Mouse (Mus musculus) adrenal gland, postnatal 4 days (tissue): ENCODE data around the gene Gm20388. TPM values are rescaled to one million over a fixed set of nuclear protein-coding genes. Genes with fewer than 3 reads are reported as not detected.
A peak's percentile ranks its signal among the peaks of the same experiment; 100 is the strongest.

Experiments
- DNase-seq, 2 experiments: peaks; one replicate each; pipeline ENCODE4 v3.0.0; 2021 to 2022; ENCODE audit warnings: low spot score in 2 of 2, mixed read lengths in 2 of 2
- total RNA-seq, 2 experiments: library from RNA; stranded (reverse); gene quantifications; 2 replicates each; pipeline ENCODE4 v1.2.3; 2021

Gm20388 gene
- total RNA-seq, 2 experiments from 2014 or later, result 8.8 TPM; not detected in 1

DNA sequence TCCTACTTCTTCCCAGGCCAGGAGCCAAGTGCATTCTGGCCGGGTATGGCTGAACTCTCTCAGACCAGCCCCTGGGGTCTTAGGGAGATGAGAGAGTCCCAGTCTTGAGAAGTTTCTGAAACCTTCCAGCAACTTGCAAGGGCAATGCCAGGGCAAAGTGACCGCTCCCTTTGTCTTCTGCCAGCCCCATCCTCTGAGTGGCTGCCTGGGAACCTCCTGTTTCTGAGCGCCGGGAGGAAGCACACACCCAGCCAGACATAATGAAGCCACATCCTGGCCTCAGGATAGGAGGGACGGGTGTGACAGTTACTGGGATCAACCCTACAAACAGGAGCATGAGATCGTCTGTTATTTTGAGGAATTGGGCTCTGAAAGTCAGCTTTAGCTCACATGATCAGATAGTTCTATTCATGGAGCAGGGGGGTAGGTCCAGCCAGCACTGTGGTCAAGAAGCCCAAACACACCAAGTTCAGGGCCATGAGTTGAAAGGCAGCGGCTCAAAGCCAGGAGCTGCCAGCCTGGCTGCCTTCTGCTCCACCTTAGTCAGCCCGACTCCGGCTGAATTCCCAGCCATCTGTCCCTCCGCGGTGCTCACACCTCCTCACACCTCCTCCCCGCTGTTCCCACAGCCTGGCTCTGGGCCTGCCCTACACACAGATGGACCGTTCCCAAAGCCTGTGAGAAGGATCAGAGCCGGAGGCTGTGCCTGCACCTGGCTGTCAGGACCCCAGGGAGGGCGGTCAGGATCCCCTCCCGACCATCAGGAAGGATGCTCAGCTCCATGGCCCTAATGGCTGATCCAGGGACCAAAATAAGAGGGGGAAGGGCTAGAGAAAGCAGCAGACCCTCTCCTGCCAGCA, 2766.2 kb downstream of the Gm20388 start:
- DNase-seq, result no peak

GRCm38 (mm10) chr8:122677481-122678021, 2766.9 kb downstream of the Gm20388 start:
- no peak for DNase-seq

DNA sequence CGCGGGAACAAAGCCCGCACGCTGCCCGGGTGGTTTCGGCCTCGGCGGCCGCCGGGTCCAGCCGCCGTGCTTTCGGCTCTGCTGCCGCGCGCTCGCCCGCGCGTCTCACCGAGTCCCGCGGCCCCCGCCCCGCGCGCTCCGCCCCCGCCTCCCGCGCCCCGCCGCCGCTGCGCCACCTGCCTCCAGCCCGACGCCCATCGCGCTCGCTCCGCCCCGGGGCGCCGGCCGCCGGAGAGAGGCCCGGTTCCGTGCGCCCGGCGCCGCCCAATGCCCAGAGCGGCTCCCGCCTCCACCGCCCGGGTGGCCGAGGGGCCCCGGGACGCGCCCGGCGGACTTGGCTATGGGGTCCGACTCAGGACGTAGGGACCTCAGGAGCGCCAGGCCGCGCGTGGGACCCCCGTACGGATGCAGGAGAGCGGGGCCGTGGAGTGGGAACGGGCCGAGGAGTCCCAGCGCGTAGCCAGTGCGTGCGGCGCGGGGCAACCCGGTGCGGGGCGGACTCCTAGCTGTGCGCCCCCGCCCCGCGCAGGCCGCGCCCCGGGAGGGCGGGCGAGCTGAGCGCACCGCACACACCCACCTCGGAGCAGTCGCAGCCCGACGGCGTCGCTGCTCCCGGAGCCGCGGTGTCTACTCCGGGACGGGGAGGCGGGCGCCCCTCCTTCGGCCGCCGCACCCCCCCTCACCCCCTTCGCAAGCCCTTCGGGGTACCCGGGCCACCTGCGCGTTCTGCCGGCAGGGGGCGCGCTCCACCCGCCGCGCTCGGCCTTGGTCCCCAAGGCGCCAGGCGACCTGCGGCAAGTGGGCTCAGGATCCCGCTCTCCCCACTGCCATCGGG, 2767.6 kb downstream of the Gm20388 start:
- peak in 1 of 2 experiments; percentile 48 for DNase-seq

DNA sequence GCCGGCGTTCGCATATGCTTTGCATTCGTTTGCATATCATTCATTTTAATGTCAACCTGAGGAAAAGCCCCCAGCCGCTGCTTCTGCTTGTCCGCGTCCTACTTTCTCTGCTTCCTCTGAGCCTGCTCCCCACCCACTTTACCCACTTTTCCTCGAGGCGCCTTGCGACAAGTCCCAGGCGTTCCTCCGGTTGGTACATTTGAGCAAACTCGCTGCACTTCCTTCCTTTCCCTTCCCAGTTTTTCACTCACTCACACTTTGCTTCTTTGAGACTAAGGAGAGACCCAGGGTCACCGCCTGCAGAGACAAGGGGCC, 2768.2 kb downstream of the Gm20388 start:
- DNase-seq, result no peak

DNA sequence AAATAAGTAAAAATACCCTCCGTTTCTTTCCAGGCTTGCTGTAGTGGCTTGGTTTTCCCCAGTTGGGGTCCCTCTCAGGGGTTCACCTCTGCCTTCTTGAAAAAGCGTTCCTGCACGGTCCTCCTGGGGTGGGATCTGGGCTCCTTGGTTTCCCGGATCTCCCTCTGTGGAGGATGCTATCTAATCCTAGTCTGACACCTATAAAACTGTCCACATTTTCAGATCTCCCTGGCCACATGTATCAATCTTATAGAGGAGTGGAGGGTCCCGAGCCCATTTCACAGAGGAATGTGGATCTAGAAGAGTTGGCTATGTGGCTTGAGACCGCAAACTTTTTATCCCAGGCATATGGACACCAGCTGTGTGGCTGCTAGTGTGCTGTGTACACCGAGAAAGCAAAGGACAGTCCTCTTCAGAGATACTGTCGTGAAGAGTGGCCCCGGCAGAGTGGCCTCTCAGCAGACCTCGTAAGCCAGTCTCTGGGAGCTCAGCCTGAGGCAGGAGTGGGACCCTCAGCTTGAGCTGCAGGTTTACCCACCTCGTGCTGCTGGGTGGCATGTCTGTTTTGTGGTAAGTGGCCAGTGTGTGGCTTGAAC, 2768.8 kb downstream of the Gm20388 start:
- DNase-seq, result no peak

DNA sequence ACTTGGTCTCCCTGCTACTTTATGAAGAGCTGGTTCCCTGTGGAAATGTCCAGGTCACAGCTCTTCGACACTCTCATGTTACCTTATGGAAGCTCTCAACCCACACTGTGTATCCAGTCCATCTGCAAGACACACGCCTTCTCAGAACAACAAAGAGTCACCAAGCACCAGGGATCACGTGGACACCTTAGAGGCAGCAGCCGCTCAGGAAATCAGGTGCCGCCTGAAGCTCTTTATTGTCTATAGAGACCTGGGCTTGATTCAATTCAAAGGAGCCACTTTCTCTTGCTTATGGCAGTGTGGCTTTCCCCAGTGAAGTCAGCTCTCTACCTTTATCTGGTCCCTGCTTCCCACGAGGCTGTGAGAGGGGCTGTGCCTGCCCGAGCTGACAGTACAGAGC, 2769.5 kb downstream of the Gm20388 start:
- no peak for DNase-seq

DNA sequence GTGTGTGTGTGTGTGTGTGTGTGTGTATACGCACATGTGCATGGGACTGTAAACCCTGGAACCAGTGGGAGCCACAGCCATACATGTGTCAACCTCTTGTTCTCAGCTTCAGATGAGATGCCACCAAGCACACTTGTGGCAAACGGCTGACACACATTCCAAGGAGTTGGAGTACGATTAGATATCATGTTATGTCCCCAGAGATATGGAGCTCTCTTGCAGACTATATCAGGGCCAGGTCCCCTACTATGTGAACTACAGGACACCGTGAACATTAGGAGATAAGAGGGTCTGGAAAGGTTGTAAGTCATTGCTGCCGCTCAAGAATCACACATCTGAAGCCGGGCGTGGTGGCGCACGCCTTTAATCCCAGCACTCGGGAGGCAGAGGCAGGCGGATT, 2772.2 kb downstream of the Gm20388 start:
- DNase-seq, result no peak

DNA sequence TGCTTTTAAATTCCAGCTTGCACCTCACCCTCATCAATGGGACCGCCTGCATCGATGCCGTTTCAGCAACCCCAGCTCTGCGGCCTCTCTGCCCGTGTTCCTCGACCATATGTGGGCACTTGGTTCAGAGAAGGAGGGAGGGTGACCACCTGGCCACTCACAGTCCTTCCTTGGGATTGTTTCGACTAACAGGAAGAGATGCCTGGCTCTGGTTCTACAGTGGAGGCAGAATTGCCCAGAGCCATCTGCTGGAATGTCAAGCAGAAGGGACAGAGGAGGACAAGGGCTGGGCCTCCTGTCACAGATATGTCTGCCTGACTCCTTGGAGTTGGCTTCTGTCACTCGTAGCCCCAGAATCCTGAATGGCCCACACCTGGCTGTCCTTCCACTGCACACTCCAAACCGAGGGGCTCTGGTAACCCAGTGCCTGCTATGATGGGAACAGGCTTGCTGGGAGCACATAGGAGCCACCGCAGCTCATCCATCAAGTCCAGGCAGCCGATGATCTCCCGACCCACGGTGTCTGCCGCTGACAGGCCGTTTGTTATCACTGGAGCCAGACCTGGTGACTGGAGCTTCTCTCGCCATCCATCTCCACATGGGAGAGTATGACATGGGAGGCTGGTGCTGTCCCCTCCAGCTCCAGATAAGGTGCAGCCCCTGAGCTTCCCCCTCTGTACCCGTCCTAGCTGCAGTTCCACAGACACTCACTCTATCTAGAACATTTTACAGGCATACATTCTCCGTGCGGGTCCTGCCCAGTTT, 2774.6 kb downstream of the Gm20388 start:
- no peak for DNase-seq

- DNase-seq, result no peak
These were observed 2776.2 kb downstream of the Gm20388 start for GRCm38 (mm10) chr8:122686879-122687278.

- no peak for DNase-seq
These were observed 2778.7 kb downstream of the Gm20388 start for GRCm38 (mm10) chr8:122689315-122689714.

GRCm38 (mm10) chr8:122691018-122691417, 2780.4 kb downstream of the Gm20388 start:
- DNase-seq, result no peak

- no peak for DNase-seq
These were observed 2781.5 kb downstream of the Gm20388 start for GRCm38 (mm10) chr8:122692152-122692551.

DNA sequence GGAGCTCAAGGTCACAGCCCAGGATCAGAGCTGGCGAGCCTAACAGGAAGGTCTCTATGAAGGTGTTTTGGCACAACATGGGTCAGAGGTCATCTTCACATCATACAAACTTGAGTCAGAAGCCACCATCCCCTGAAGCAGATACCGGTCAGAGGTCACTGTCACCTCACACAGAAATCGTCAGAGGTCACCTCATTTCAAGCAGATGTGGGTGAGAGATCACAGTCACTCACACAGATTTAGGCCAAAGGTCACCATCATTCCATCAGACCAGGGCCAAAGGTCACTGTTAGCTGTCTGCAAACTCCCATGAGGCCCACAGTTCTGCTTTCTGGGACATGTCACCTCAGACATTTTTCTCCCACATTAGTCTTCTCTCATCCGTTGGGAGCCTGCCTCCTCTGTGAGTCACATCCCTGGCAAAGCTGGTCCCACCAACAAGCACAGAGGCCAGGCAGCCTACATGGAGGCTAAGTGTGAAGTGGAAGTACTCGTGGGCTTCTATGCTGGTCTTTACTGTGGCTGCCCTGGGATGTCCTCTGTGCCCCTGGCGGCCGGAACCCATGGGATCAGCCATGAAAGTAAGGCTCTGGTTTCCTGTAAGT, 2784.9 kb downstream of the Gm20388 start:
- no peak for DNase-seq

- DNase-seq, result no peak
These were observed 2786.5 kb downstream of the Gm20388 start for GRCm38 (mm10) chr8:122697181-122697581.

GRCm38 (mm10) chr8:122697586-122697985, 2786.9 kb downstream of the Gm20388 start:
- no peak for DNase-seq

DNA sequence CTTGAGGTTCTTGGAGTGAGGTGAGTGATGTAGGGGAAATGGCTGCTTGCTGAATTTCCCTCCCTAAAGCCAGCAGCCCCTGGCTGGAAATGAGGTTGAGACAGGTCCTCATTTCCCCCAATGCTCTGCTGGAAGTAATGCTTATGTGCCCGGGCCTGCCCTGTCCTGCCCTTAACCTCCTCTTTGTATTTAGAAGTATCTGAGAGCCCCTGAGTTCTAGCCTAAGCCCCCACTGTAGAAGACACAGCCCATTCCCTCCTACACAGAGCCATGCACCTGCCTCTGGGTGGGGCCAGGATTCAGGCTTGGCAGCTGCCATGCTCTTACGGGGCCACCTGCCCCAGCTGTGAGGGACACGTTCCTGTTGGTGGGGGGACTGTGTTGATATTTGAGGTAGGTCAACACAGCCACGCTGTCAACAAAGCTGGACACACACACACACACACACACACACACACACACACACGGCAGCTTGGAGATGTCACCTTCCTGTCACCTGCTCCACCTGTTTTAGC, 2787.7 kb downstream of the Gm20388 start:
- DNase-seq, result no peak

GRCm38 (mm10) chr8:122699005-122699492, 2788.4 kb downstream of the Gm20388 start, which contains the start of gene Cbfa2t3:
Gene Cbfa2t3, minus strand, starts transcription at chr8:122699109.
- DNase-seq, result no peak

DNA sequence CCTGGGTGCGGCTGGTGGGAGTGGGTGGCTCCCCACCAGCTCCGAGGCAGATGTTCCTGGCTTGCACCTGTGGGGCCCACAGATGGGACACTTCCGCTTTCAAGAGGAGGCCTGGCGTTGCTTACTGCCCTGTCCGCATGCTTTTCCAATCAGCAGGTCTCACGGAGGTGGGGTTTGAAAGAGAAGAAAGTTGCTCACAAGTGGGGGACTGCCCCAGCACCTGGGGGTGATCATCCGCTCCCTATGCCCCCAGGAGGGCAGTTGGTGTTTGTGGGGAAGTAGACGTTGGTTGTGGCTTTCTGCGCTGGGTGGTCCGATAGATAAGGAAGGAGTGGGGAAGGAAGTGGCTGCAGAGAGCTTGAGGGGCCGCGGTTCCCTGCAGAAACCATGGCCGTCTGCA, 2790.0 kb downstream of the Gm20388 start:
- no peak for DNase-seq

DNA sequence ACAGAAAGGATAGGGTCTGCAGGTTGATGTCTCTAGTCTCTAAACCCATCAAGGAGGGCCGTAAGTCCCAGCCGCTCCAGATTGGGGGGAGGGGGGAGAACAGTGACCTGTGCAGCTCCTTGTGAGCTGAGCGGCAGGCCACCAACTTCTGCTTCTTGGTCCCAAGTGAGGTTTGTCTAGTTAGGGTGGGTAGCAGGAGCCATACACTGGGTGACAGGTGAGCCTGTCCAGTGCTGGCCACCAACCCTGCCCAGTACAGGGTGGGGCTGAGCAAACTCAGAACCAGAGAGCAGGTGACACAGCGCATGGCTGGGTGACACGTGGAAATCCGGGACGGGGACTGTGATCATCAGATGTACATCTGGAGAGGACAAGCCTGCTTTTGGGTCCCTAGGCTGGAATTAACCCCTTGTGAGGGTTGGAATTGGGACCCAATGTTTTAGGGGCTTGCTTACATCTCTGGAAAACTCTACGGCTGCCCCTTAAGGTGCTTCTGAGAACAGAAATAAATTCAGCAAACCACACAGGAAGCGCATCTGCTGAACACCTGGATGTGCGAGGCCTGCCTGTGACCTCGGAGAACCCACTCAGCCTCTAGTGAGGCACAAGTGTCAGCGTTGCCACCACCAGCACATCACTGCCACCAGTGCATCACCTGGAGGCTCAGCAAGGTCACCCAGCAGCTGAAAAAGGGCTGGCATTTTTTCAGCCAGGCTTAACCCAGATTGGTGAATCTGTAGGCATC, 2791.0 kb downstream of the Gm20388 start:
- no peak for DNase-seq
